Mouse (Mus musculus): Measurements from ENCODE around the gene Gzf1.
A peak's percentile ranks its signal among the peaks of the same experiment; 100 is the strongest.

- TF ChIP-seq ZNF384 (IDR thresholded peaks at IDR 0.05; ENCODE audit: low read depth, low read length), result no peak
- TF ChIP-seq MAFK (IDR thresholded peaks at IDR 0.05; ENCODE audit: insufficient read depth, low read depth, low read length), result no peak
- TF ChIP-seq CHD2 (IDR thresholded peaks at IDR 0.05; ENCODE audit: low read depth, low read length), result peak; percentile 81
- no peak for TF ChIP-seq ZC3H11A (IDR thresholded peaks at IDR 0.05; ENCODE audit: borderline replicate concordance, low read depth, low read length)
These were observed 8.4 kb upstream of the Gzf1 start, which contains the start of gene Nxt1 for GRCm38 (mm10) chr2:148672199-148673096.

Data from ES-E14 (cell line).